Mouse (Mus musculus): ENCODE data around the gene Polr1c.

Polr1c gene

GRCm38 (mm10) chr17:46265918-46266618, 18.2 kb upstream of the Polr1c start:
- peak; percentile 89 for DNase-seq (ENCODE audit: inconsistent ontology term)

- no peak for DNase-seq (ENCODE audit: inconsistent ontology term)
Observed at GRCm38 (mm10) chr17:46265502-46265901, 17.6 kb upstream of the Polr1c start.

DNA sequence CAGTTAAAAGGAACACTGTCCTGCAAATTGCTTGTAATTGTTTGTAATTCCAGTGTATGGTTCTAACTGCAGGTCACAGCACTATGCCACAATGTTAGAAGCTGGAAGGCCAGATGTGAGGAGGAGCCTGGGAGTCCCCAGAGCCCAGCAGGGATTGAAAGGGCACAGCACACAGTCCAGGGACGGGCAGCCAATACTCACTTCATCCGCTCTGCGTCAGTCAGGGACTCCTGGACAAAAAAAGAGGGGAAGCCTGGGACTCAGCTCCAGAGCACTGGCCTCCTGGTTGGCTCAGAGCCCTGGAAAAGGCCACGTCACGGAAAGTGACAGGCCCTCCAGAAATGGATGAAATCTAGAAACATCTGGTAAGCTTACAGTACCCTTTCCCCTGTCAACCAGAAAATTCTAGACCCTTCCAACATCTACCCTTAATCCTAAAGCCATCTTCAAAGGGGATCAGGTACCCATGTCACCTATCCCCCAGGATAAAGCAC, 14.4 kb upstream of the Polr1c start:
- DNase-seq (ENCODE audit: inconsistent ontology term) = no peak

- no peak for DNase-seq (ENCODE audit: inconsistent ontology term)
Observed at GRCm38 (mm10) chr17:46259675-46260074, 11.8 kb upstream of the Polr1c start.

DNA sequence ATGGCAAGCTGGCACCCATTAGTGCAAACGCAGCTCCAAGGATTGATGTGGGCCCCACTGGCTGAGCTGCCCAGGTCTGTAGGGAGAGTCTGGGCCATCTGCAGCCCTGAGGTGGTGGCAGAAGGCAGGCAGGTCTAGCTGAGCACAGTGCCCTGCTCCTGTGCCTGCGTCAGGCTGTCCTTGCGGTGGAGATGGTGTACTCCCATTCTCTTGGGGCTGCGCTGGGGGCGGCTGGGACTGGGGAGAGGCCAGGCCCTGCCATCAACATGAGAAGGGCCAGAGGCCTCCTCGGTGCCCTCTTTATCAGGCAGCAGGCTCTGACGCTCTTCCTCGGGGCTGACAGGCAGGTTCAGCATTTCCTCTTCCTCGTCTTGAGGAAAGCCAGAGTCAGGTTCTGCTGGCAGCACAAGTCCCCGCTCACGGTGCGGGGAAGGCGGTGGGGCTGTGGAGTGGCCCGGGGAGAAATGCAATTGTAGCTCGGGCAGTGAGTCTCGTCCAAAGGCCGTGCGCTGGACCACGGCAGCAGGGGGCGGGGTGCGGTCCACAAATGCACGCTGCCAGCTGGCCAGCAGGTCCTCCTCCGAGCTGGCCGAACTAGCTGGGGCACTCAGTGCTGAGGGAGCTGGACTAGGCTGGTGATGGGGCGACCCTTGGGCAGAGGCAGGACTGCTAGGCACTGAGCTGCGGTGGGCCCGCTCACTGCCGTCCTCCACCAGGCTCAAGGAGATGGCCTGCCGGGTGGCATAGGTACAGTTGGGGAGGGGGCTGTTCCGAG, 10.6 kb upstream of the Polr1c start:
- DNase-seq (ENCODE audit: inconsistent ontology term) = no peak

DNA sequence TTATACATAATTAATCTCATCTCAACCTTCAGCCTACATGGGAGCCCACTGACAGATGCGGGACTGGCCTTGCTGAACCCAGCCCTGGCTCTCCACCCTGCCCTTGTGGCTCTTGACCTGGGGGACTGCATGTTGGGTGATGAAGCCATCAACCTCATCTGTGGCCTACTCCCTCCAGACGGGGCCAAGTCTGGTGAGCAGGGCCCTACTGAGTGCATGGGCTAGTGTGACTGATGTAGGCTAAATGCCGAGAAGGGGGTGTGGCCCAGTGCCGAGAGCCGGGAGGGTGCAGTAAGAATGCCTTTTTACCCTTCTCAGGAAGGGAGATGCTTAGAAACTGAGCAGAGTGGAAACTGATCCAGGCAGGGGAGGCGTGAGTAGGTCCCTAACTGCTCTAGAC, 7.3 kb upstream of the Polr1c start:
- no peak for DNase-seq (ENCODE audit: inconsistent ontology term)

DNA sequence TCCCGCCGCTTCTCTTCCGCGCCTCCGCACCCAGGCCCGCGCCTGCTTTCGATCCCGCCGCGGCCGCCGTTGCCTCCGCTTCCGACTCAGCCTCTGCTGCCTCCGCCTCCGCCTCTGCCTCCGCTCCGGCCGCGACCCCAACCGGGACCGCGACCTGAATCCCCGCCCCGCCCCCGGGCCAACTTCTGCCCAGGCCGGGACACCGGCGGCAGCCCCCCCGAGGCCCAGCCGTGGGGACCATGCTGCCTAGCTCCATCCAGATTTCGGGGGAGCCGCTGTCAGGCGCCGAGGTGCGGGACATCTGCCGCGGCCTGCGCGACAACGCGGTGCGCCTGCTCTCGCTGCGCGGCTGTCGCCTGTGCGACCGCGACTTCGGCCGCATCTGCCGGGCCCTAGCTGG, 6.3 kb upstream of the Polr1c start:
- no peak for DNase-seq (ENCODE audit: inconsistent ontology term)

DNA sequence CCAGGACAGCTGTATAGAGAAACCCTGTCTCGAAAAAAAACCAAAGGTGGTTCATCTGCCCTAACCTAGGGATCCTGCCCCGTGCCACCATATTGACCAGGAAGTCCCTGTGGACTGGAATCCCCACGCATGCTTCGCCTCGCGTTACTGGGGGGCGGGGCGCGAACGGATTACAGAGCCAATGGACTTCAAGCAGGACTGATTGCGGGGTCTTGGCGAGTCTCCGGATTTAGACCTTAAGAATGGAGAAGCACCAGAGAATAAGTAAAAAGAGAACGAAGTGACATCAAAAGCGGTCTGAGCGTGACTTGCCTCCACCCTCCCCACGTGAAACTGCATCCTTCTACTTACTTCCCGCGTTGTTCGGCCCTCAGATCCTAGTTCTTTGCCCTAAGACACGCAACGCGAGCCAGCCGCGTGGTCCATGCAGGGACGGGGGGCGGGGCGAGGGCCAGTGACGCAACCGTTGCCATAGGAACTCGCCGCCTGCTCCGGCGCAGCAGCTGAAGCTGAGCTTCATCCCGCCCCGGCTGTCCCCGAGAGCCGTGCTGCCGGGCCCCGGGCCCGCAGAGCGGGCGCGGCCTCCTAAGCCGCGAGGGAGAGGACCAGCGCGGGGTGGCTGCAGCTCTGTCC, 5.7 kb upstream of the Polr1c start, which contains the start of gene Lrrc73:
Gene Lrrc73, plus strand, starts transcription at position 80 of the 633 bp plus-strand sequence.
- peak; percentile 93 for DNase-seq (ENCODE audit: inconsistent ontology term)

DNA sequence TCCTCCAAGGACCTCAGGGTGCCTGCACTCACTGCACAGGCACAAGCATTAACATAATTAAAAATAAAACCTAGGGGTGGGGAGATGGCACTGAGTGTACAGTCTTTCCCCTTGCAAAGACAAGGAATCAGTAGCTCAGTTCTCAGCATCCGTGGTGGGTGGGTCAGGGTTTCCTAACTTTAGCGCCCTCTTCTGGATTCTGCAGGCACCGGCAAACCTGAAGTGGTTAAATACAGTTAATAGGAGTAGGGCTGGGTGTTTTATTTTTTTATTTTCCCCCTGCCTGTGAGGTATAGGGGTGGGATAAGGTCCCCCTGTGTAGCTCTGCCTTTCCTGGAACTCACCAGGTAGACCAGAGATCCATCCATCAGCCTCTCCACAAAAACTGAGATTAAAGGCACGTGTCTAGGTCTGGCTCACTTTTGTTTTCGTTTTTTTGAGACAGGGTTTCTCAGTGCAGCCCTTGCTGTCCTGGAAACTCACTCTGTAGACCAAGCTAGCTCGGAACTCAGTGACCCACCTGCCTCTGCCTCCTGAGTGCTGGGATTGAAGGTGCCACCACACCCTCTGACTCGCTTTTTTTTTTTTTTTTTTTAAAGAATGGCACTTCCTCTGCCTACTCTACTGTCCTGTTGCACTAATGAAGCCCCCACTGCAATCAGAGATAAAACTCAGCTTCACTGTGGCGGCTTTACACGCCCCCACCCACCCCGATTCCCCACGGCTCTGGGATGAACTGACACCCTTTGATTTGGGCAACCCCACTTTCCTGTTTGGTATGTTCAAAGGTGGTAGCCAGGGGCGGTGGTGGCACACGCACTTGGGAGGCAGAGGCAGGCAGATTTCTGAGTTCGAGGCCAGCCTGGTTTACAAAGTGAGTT, 5.0 kb upstream of the Polr1c start:
- no peak for DNase-seq (ENCODE audit: inconsistent ontology term)

DNA sequence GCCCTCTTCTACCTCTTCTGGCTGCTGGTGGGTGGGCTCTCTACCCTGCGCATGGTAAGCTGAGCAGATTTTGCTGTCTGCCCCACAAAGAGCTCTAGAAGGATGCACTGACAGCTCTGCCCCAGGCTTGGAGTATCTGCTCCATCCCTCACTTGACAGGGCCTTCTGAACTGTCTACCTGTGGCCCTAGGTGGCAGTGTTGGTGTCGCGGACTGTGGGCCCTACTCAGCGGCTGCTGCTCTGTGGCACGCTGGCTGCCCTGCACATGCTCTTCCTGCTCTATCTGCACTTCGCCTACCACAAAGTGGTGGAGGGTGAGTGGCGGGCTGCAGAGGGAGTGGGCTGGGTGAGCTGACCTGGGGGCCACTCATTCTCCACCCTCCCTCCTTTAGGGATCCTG, 3.3 kb upstream of the Polr1c start:
- no peak for DNase-seq (ENCODE audit: inconsistent ontology term)

DNA sequence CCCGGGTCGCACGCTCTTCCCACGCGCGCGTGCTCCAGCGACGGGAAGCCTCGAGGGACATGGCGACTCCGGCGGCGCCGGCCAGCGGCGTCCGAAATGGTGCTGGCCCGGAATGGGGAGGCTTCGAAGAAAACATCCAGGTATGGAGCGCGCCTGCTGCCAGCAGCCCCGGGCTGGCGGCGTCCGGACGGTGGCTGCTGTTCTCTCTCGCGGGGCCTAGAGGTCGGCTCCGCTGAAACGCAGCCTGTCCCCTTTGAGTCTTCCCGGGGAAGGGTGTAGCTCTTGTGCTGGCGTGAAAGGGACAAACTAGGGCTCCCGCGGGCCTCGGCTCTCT, 302 bp upstream of the Polr1c start:
- no peak for DNase-seq (ENCODE audit: inconsistent ontology term)

DNA sequence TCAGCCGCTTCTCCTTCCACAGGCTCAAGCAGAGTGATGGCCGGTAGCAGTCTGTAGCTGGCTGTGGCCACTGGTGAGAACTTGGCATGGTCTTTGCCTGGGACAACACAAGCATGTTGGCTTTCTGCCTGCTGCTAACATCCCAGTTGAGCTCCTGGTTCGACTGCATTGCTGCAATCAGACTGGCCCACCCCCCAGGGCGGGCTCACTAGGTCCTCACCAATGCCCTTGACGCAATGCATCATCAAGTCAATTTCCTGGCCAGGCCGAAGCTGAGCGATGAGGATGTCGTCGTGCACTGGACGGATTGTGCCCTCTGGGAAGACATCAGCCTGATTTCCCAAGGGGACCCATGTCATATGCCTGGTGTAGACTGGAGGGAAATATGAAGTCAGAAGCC, 3.3 kb downstream of the Polr1c start:
- DNase-seq (ENCODE audit: inconsistent ontology term) = no peak

- no peak for DNase-seq (ENCODE audit: inconsistent ontology term)
Observed at GRCm38 (mm10) chr17:46243624-46244023, 4.2 kb downstream of the Polr1c start.

DNA sequence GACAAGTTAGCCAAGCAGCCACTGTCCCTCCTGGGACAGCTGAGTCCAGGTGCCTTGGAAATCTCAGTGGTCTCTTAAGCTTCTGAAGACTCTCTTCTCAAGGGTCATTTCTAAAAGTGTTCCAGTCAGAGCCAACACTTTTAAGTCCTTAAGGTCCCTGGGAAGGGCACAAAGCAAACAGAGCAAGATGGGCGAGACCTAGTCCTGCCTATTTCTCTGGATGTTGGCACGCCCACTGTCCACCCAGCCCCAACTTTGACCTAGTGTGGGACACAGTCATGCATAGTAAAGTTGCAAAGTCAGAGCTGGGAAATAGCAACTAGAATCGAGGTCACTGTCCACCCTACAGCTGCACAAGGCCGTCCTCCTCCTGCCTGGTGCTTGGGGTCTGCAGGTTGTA, 4.9 kb downstream of the Polr1c start:
- DNase-seq (ENCODE audit: inconsistent ontology term) = no peak

- DNase-seq (ENCODE audit: inconsistent ontology term) = no peak
Observed at GRCm38 (mm10) chr17:46242274-46242673, 5.6 kb downstream of the Polr1c start.

DNA sequence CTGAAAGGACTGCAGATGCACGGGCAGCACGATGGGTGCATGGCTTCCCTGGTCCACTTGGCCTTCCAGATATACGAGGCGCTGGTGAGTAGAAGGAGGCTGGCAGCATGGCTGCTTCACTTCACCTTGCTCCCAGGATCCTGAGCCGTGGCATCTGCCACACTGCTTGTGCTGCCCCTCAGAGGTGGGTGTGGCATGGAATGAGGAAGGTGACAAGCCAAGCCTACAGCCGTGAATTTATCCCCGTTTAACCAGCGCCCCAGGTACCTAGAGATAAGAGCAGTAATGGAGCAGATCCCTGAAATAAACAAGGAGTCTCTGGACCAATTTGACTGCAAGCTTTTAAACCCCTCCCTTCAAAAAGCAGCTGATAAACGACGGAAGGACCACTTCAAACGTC, 6.4 kb downstream of the Polr1c start:
- no peak for DNase-seq (ENCODE audit: inconsistent ontology term)

DNA sequence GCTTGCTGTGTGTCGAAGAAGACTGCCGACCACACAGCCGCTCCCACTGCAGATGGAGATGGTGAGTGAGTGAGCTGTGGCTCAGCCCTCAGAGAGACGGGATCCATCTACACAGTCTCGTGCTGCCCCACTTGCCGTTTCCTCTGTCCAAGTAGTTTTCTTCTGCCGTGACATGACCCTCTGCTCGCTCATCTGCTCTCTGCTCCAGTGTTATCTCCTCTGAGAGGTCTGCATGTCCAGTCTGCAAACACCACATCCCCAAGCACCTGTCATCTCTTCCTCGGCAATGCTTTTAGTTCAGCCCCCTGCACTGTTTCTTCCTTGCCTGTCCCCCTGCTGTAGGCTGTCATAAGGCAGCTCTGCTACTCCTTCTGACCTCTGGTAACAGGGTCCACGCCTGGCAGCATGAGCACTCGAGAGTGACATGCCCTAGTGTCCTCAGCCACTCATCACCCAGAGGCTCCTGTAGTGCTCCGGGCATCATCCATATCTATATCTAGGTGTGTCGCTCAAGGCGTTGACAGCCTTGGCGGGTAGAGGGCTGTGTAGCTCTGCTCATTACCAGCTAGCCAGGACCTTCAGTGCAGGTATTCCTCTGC, 8.2 kb downstream of the Polr1c start:
- DNase-seq (ENCODE audit: inconsistent ontology term) = no peak

DNA sequence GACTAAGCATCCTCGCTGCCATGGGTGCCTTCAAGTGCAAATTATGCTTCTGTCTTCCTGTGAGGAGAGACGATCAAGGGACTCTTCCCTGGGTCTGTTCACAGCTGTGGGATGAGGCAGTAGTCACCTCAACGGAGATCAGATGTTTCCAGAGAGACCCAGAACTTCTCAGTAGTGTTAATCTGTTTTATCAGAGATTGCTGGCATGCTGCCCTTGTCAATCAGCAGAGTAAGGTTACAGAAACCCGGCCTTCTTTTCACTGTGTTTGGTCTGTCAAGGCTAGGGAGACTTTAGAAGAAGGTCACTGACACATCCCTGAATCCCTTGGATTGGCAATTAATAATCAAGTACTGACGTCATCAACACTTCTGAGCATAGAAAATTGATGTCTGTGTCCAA, 10.4 kb downstream of the Polr1c start:
- no peak for DNase-seq (ENCODE audit: inconsistent ontology term)

DNA sequence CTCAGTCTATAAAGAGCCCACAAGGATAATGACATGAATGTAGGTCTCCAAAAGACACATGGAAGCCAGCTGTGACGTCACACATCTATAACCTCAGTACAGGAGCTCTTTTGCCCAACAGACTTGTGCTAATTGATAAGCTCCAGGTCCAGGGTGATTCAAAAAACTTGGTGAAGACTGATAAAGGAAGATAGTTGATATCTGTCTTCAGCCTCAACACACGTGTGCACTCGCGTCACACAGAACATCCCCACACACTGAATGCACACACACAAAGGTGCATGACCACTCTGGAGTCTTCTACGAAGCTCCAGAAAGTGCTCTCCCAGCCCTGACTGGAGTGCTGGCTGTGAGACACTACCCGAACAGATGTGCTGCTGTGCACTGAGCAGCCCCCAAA, 10.8 kb downstream of the Polr1c start:
- DNase-seq (ENCODE audit: inconsistent ontology term) = no peak

GRCm38 (mm10) chr17:46236067-46236466, 11.8 kb downstream of the Polr1c start:
- no peak for DNase-seq (ENCODE audit: inconsistent ontology term)

GRCm38 (mm10) chr17:46227576-46227975, 20.3 kb downstream of the Polr1c start:
- DNase-seq (ENCODE audit: inconsistent ontology term) = no peak

Measured in Muller cell, postnatal 12 days (primary cell).